Mouse (Mus musculus): Measurements from ENCODE around the gene Ngfr.

Gene Ngfr

GRCm38 (mm10) chr11:95567936-95568715 lies 19.4 kb downstream of the Ngfr start:
- no peak for DNase-seq (ENCODE audit: low read depth)

- DNase-seq (ENCODE audit: low read depth): no peak
Measured at GRCm38 (mm10) chr11:95567366-95567765, 20.2 kb downstream of the Ngfr start.

GRCm38 (mm10) chr11:95565327-95565726 lies 22.2 kb downstream of the Ngfr start:
- no peak for DNase-seq (ENCODE audit: low read depth)

GRCm38 (mm10) chr11:95563849-95564248 lies 23.7 kb downstream of the Ngfr start:
- no peak for DNase-seq (ENCODE audit: low read depth)

- DNase-seq (ENCODE audit: low read depth): no peak
Measured at GRCm38 (mm10) chr11:95560773-95561172, 26.8 kb downstream of the Ngfr start.

- DNase-seq (ENCODE audit: low read depth): no peak
Measured at GRCm38 (mm10) chr11:95559761-95560160, 27.8 kb downstream of the Ngfr start.

GRCm38 (mm10) chr11:95557719-95558118 lies 29.8 kb downstream of the Ngfr start:
- no peak for DNase-seq (ENCODE audit: low read depth)

- no peak for DNase-seq (ENCODE audit: low read depth)
Measured at GRCm38 (mm10) chr11:95557032-95557431, 30.5 kb downstream of the Ngfr start.

- no peak for DNase-seq (ENCODE audit: low read depth)
Measured at GRCm38 (mm10) chr11:95555279-95555678, 32.3 kb downstream of the Ngfr start.

- no peak for DNase-seq (ENCODE audit: low read depth)
Measured at GRCm38 (mm10) chr11:95550301-95551021, 37.1 kb downstream of the Ngfr start.

GRCm38 (mm10) chr11:95546021-95546782 lies 41.3 kb downstream of the Ngfr start:
- no peak for DNase-seq (ENCODE audit: low read depth)

GRCm38 (mm10) chr11:95544546-95545327 lies 42.8 kb downstream of the Ngfr start:
- no peak for DNase-seq (ENCODE audit: low read depth)

GRCm38 (mm10) chr11:95540637-95541385 lies 46.7 kb downstream of the Ngfr start:
- no peak for DNase-seq (ENCODE audit: low read depth)

GRCm38 (mm10) chr11:95538378-95539104 lies 49.0 kb downstream of the Ngfr start:
- DNase-seq (ENCODE audit: low read depth): no peak

- DNase-seq (ENCODE audit: low read depth): peak; percentile 73
Measured at GRCm38 (mm10) chr11:95533484-95534160, 53.9 kb downstream of the Ngfr start.

GRCm38 (mm10) chr11:95532353-95533072 lies 55.0 kb downstream of the Ngfr start:
- DNase-seq (ENCODE audit: low read depth): no peak

- no peak for DNase-seq (ENCODE audit: low read depth)
Measured at GRCm38 (mm10) chr11:95528231-95528630, 59.3 kb downstream of the Ngfr start.

GRCm38 (mm10) chr11:95527307-95527706 lies 60.2 kb downstream of the Ngfr start:
- no peak for DNase-seq (ENCODE audit: low read depth)

- DNase-seq (ENCODE audit: low read depth): peak; percentile 87
Measured at GRCm38 (mm10) chr11:95521563-95521962, 66.0 kb downstream of the Ngfr start.

All from induced T-regulatory cell, adult 2 months (primary cell).